ENCODE assay signal across 19 mouse cellular contexts in genomic region chr12:108070685-108071662, GRCm38 (mm10).
DNase-seq lines count a peak whose midpoint lies in the region; ATAC-seq and TF ChIP-seq lines count a peak whose summit lies in the region.
"Had no signal": no experiment of that assay in that cellular context is flagged by ENCODE, and none has a peak within 500 bp of the region (broad histone marks: within the 10 kb centered on the region; RNA-seq: fewer than 3 reads in every experiment).

No protein-coding gene starts in this region.

- intact Hi-C loops in heart, postnatal 25 days (cut with DNase I) = no loop called here

- peaks cover 11% of the 10 kb centered on the region for H3K4me1 ChIP-seq in embryonic facial prominence, embryonic 14.5 days (ENCODE audit: control insufficient read depth, insufficient read depth, low read length)
- H3K4me1 ChIP-seq in cerebellum, adult 2 months (ENCODE audit: control insufficient read depth, insufficient read depth, low read length) = peaks cover 49% of the 10 kb centered on the region
- H3K4me1 ChIP-seq: forebrain, embryonic 12.5 days; midbrain, embryonic 12.5 days had no signal

- no peak for ATAC-seq in embryonic facial prominence, embryonic 14.5 days (ENCODE audit: low read depth)

- no peak for TF ChIP-seq CTCF in layer of hippocampus, adult 2 months (conservative IDR thresholded peaks at IDR 0.05)
- TF ChIP-seq CTCF in cerebellum, adult 2 months (IDR thresholded peaks at IDR 0.05; ENCODE audit: borderline replicate concordance, insufficient read depth, low read depth, low read length) = no peak

- DNase-seq in heart, postnatal 4 days = peak; percentile 16
- DNase-seq in heart, postnatal 25 days (ENCODE audit: low spot score) = no peak
- DNase-seq in layer of hippocampus, adult 2 months (ENCODE audit: low spot score in 2 of 2) = no peak
- DNase-seq in layer of hippocampus, postnatal 25 days (ENCODE audit: extremely low spot score in 1 of 2, low spot score in 1 of 2) = no peak
- DNase-seq in embryo, embryonic 10 days (ENCODE audit: low spot score) = peak; percentile 43
- peak; percentile 46 for DNase-seq in embryonic facial prominence, embryonic 14.5 days (ENCODE audit: low spot score)
- DNase-seq in cerebellum, adult 2 months = no peak
- DNase-seq in spleen, postnatal 36 days (ENCODE audit: low spot score in 2 of 2) = no peak
- DNase-seq: adrenal gland, adult 8-10 months; B cell, adult 2 months; cerebellum, adult 8-10 months; gastrocnemius, adult 2 months; heart, adult 2 months had no signal

- H3K9ac ChIP-seq in embryonic facial prominence, embryonic 14.5 days (ENCODE audit: low read depth, low read length) = no peak overlapping the region
- H3K9ac ChIP-seq: forebrain, embryonic 12.5 days; hindbrain, embryonic 13.5 days; lung, embryonic 15.5 days; midbrain, embryonic 12.5 days; neural tube, embryonic 12.5 days had no signal

- H3K36me3 ChIP-seq in embryonic facial prominence, embryonic 14.5 days (ENCODE audit: control insufficient read depth, insufficient read depth, low read length) = no peaks in the 10 kb centered on the region
- H3K36me3 ChIP-seq: forebrain, embryonic 12.5 days; hindbrain, embryonic 13.5 days; lung, embryonic 15.5 days; midbrain, embryonic 12.5 days; neural tube, embryonic 12.5 days had no signal

- WGBS in embryonic facial prominence, embryonic 14.5 days = 34% methylated on average over 20 of the region's 21 CpGs
- 63% methylated on average over 21 of the region's 21 CpGs for WGBS in cerebellum, adult 2 months

- H3K27ac ChIP-seq in layer of hippocampus, adult 2 months = peak overlapping the region; percentile 81
- no peak overlapping the region for H3K27ac ChIP-seq in embryonic facial prominence, embryonic 14.5 days (replicated peaks; ENCODE audit: low read depth, low read length)
- no peak overlapping the region for H3K27ac ChIP-seq in cerebellum, adult 2 months (ENCODE audit: insufficient read depth, low read length)
- H3K27ac ChIP-seq: forebrain, embryonic 12.5 days; gastrocnemius, adult 2 months; heart, adult 2 months; hindbrain, embryonic 13.5 days; left cerebral cortex, adult 2 months; lung, embryonic 15.5 days; midbrain, embryonic 12.5 days; neural tube, embryonic 12.5 days had no signal

- H3K9me3 ChIP-seq in embryonic facial prominence, embryonic 14.5 days (ENCODE audit: control insufficient read depth, low read length) = no peaks in the 10 kb centered on the region
- H3K9me3 ChIP-seq: forebrain, embryonic 12.5 days; hindbrain, embryonic 13.5 days; lung, embryonic 15.5 days; midbrain, embryonic 12.5 days; neural tube, embryonic 12.5 days had no signal

- no peak overlapping the region for H3K4me3 ChIP-seq in layer of hippocampus, adult 2 months
- H3K4me3 ChIP-seq in embryonic facial prominence, embryonic 14.5 days (ENCODE audit: low read depth, low read length) = no peak overlapping the region
- H3K4me3 ChIP-seq in cerebellum, adult 2 months (replicated peaks; ENCODE audit: insufficient read depth, low read depth, low read length) = no peak overlapping the region
- H3K4me3 ChIP-seq: forebrain, embryonic 12.5 days; gastrocnemius, adult 2 months; heart, adult 2 months; hindbrain, embryonic 13.5 days; left cerebral cortex, adult 2 months; lung, embryonic 15.5 days; midbrain, embryonic 12.5 days; neural tube, embryonic 12.5 days had no signal

- H3K4me2 ChIP-seq in embryonic facial prominence, embryonic 14.5 days (ENCODE audit: low read depth, low read length) = no peak overlapping the region
- H3K4me2 ChIP-seq: forebrain, embryonic 12.5 days; hindbrain, embryonic 13.5 days; lung, embryonic 15.5 days; midbrain, embryonic 12.5 days; neural tube, embryonic 12.5 days had no signal

- H3K27me3 ChIP-seq in embryonic facial prominence, embryonic 14.5 days (replicated peaks; ENCODE audit: control insufficient read depth, insufficient read depth, low read length) = no peaks in the 10 kb centered on the region
- no peaks in the 10 kb centered on the region for H3K27me3 ChIP-seq in cerebellum, adult 2 months (ENCODE audit: control insufficient read depth, insufficient read depth, low read length)
- H3K27me3 ChIP-seq: forebrain, embryonic 12.5 days; hindbrain, embryonic 13.5 days; lung, embryonic 15.5 days; midbrain, embryonic 12.5 days; neural tube, embryonic 12.5 days had no signal

- no peak for TF ChIP-seq POLR2A in cerebellum, adult 2 months (IDR thresholded peaks at IDR 0.05; ENCODE audit: borderline replicate concordance, insufficient read depth, low read length)

Comparison
In these comparisons a context has a peak if more than half of its experiments do, and no peak if none do; other contexts are left out.
1. DNase-seq: peak in heart, postnatal 4 days (single experiment), embryo, embryonic 10 days (single experiment) and embryonic facial prominence, embryonic 14.5 days (single experiment); none in heart, postnatal 25 days (single experiment), layer of hippocampus, adult 2 months (0 of 2), layer of hippocampus, postnatal 25 days (0 of 2), cerebellum, adult 2 months (0 of 2) and spleen, postnatal 36 days (0 of 2).